Mouse (Mus musculus) E14TG2a.4 (cell line): ENCODE measurements at regions not wholly inside any gene's neighbourhood (a gene's known extent, or its start where the extent isn't known, plus 50 kb on each side); places are given as distances from the start of the nearest gene placed in this dataset.

Experiments used
- CTCF ChIP-seq: conservative IDR thresholded peaks from 2 replicates; pipeline ENCODE4 v1.5.1; 2014; ENCODE audit warnings: low read length
- POU5F1 ChIP-seq: IDR thresholded peaks from 2 replicates; pipeline ENCODE4 v1.6.1; 2014; ENCODE audit warnings: low read length, borderline replicate concordance

- TF ChIP-seq CTCF, result no peak
- TF ChIP-seq POU5F1, result no peak
Measured at GRCm38 (mm10) chr2:129933578-129933977, 78.6 kb upstream of the Tgm3 start.
